Mouse (Mus musculus): Measurements from ENCODE around the gene Nup62.

The Nup62 gene

GRCm38 (mm10) chr7:44815721-44816469, at the start of gene Nup62, which contains the start of gene Il4i1:
Nup62 (plus strand) TSS chr7:44816088.
Il4i1 (plus strand) TSS chr7:44816387.
- peak; percentile 97 for DNase-seq (ENCODE audit: low spot score)

- DNase-seq (ENCODE audit: low spot score), result no peak
These were observed 47.8 kb upstream of the Nup62 start for GRCm38 (mm10) chr7:44768129-44768528.

- DNase-seq (ENCODE audit: low spot score), result no peak
These were observed 45.8 kb upstream of the Nup62 start for GRCm38 (mm10) chr7:44770046-44770578.

- DNase-seq (ENCODE audit: low spot score), result no peak
These were observed 43.2 kb upstream of the Nup62 start for GRCm38 (mm10) chr7:44772591-44773204.

GRCm38 (mm10) chr7:44776849-44777498, 38.9 kb upstream of the Nup62 start:
- no peak for DNase-seq (ENCODE audit: low spot score)

- no peak for DNase-seq (ENCODE audit: low spot score)
These were observed 35.8 kb upstream of the Nup62 start for GRCm38 (mm10) chr7:44780101-44780500.

- no peak for DNase-seq (ENCODE audit: low spot score)
These were observed 26.4 kb upstream of the Nup62 start for GRCm38 (mm10) chr7:44789531-44789930.

- DNase-seq (ENCODE audit: low spot score), result no peak
These were observed 25.8 kb upstream of the Nup62 start for GRCm38 (mm10) chr7:44790066-44790465.

GRCm38 (mm10) chr7:44792781-44793180, 23.1 kb upstream of the Nup62 start:
- DNase-seq (ENCODE audit: low spot score), result no peak

GRCm38 (mm10) chr7:44808927-44809326, 7.0 kb upstream of the Nup62 start:
- no peak for DNase-seq (ENCODE audit: low spot score)

- no peak for DNase-seq (ENCODE audit: low spot score)
These were observed 6.4 kb upstream of the Nup62 start for GRCm38 (mm10) chr7:44809466-44809865.

GRCm38 (mm10) chr7:44810365-44810764, 5.5 kb upstream of the Nup62 start:
- DNase-seq (ENCODE audit: low spot score), result no peak

- no peak for DNase-seq (ENCODE audit: low spot score)
These were observed 4.9 kb upstream of the Nup62 start for GRCm38 (mm10) chr7:44810819-44811557.

- no peak for DNase-seq (ENCODE audit: low spot score)
These were observed 3.1 kb upstream of the Nup62 start for GRCm38 (mm10) chr7:44812651-44813325.

GRCm38 (mm10) chr7:44813985-44814384, 1.9 kb upstream of the Nup62 start:
- no peak for DNase-seq (ENCODE audit: low spot score)

GRCm38 (mm10) chr7:44814423-44814822, 1.5 kb upstream of the Nup62 start:
- DNase-seq (ENCODE audit: low spot score), result no peak

- DNase-seq (ENCODE audit: low spot score), result no peak
These were observed 835 bp upstream of the Nup62 start for GRCm38 (mm10) chr7:44814952-44815553.

- no peak for DNase-seq (ENCODE audit: low spot score)
These were observed 658 bp downstream of the Nup62 start, which contains the start of gene Atf5 for GRCm38 (mm10) chr7:44816470-44817021. Atf5 (minus strand) TSS chr7:44816658.

GRCm38 (mm10) chr7:44817441-44817840, 1.6 kb downstream of the Nup62 start:
- no peak for DNase-seq (ENCODE audit: low spot score)

GRCm38 (mm10) chr7:44818164-44818563, 2.3 kb downstream of the Nup62 start:
- DNase-seq (ENCODE audit: low spot score), result no peak

GRCm38 (mm10) chr7:44818751-44819235, 2.9 kb downstream of the Nup62 start:
- DNase-seq (ENCODE audit: low spot score), result no peak
